Mouse (Mus musculus) cerebral cortex, adult 2 months (tissue): ENCODE results near the gene Gramd2.

Experiments used
- WGBS: fragments of 180-500 bp; shearing (Covaris S2); methylation state at CpG from one replicate; pipeline ENCODE4 v1.1.7; 2018; 5-methylcytosine and 5-hydroxymethylcytosine counted together

Gene Gramd2

DNA sequence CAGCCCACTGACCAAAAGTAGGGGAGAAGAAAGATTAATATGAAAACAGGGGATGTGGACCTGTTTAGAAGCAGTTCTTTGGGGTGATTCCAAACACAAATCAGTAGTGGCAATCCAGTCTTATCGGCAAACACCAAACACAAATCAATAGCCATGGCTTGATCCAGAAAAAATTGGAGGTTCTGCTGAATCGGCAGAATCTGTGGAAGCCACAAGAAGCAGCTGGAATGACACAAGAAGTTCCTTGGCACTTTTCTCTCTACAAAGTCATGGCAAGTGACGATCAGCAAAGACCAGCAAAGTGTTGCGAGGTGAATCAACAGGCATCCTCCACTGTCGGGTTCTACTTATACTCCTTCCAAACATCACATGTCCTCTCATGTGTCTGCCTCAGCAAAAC lies 41.2 kb downstream of the Gramd2 start:
- 80% methylated on average over 5 of the region's 5 CpGs for WGBS

DNA sequence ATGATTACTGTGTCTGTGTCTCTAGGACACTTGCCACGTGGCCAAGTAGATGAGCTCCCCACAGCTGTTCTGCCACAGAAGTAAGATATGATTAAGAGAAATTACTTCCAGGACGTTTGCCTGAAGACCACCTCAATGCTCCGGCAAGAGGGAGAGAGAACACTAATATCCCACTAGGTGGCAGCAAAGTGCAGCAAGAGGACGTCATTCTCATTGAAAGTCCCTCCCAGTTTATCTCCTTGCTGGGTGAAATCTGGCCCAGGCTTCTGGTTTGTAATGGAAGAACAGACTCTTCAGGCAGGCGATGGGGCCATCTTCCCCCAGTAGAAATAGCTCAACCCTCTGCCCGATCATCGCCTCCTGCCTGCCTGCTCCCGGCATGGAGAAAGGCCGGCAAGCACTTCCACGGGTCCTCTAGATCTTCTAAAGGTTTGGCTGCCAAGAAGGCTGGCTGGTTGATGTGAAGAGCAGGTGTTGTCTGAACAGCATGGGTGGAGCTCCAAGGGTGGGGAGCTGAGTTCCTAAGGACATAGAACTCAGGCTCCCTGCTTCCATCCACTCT lies 43.2 kb downstream of the Gramd2 start:
- WGBS: 9% methylated on average over 10 of the region's 10 CpGs

DNA sequence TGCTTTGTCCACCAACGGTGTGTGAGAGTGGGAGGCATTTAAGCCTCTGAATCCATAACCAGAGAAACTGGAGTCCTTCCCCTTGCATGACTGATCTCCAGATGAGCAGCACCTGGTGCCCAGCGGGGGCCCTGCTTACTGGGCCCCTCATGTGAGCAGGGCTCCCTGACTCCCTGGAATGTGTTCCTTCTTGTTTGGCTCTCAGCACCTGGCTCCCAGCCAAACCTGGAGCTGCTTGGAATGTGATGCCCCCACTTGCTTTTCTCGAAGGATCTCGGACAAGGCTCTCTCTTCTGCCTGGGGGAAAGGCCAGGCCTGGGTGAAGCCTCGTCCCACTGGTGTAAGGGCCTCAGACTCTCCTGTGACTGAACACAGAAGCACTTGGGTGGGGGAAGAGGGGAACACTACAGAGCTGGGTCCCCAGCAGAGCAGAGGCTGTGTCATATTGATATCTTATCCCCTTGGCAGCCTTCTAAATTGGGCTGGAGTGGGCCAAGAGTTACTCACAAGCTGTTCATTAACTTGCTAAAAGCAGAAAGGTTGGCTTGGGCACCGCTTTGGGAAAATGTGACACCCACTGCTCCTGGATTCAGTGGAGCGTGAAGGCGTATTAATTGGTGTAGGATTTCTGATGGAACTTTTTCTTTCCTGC lies 44.0 kb downstream of the Gramd2 start:
- 36% methylated on average over 8 of the region's 8 CpGs for WGBS

DNA sequence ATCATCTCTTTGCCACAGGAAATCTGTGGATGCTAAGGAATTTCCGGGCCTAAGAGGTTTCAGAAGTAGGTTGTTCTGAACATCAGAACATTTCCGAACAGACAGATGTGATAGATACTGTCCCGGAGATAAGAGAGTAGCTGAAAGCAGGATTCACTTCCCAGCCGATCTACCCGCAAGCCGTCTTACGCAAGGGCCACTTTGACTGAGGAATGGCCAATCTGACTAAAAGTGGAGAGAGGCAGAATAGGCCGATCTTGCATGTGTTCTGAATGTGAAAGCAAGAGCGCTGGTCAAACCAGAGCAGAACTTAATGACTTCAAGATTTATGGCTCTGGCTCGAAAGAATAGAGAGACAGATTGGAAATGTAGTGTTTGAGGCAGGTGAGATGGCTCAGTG lies 45.6 kb downstream of the Gramd2 start:
- 90% methylated on average over 10 of the region's 10 CpGs for WGBS

DNA sequence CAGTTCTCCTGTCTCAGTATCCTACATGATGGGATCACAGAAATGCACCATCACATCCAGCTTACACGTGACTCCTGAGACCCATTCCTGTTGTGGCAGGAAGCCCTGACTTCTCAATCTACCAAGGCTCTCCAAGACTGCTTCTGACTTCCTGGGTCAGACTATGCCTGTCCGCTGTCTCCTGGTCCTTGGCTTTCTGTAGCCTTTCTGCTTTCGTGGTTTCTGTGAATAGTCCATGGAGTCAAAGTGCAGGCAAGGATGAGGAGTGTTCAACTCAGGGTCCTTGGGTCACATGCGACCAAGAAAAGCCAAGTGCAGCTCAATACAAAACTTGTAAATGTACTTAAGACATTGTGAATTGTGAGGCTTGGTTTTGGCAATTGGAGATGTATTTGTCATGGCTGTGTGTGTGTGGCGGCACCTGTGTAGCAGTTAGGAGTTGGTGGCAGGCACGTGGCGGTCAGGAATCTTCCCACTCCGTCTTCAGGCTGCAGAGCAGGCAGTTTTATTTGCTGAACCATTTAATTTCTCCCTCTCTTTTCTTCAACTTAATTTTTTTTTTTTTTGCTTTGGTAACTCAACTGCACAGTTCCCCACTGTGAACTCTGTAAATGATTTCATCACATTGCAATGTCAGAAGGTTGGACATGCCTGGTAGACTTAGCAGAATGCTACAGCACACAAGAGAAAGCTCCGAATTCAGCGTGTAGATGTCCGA lies 47.8 kb downstream of the Gramd2 start:
- WGBS: 87% methylated on average over 11 of the region's 11 CpGs

DNA sequence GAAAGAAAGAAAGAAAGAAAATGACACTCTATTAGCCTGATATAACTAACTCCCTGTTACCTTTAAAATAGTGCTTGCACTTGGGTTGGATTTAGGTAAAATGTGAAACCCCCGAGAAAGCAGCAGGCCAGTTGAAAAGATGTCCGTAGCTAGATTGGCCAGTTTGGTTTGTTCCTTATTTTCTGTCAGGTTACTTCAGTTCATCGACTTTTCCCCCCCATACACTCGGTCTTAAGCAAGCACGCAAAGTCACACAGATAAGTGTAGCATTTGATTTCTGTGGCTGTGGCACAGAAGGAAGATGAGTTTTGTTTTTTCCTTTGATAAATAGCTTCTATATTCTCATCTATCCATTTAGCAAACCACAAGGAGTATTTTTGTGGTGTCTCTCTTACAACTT lies 51.2 kb downstream of the Gramd2 start:
- 88% methylated on average over 5 of the region's 5 CpGs for WGBS

DNA sequence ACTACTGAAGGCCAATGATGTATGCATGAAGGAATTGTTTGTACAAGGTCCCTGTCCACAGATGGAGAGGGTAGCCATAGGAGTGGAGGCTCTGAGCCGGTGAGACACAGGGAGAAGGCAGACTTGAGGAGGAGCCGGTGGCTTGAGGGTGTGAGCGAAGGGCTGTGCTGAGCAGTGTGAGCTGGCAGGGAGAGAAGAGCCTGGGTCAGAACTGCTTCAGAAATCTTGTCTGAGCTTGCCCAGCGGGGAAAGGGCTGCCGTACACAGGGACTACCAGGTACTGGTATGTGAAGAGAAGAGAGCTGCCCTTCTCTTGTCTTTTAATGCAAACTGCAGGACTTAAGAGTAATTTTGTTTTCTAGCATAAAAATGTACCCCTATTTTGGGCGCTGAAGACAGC lies 53.1 kb downstream of the Gramd2 start:
- 80% methylated on average over 6 of the region's 6 CpGs for WGBS

DNA sequence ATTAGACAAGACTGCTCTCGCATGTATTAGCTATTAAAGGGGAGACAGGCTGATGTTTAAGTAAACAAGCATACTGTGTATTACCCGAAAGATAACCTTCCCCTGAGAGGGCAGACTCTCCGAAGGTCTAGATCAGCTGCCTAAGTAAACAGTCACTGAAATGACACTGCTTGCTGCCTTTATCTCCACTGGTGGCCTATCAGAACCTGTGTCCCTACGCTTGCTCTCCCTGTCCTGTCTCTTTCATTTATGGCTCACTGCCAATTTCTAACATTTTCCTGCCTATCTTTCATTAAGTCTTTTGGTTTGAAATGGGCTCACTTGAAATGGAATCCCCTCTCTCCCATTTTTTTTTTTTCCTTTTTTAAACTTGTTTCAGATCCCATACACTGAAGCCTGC lies 55.5 kb downstream of the Gramd2 start:
- WGBS: 80% methylated on average over 4 of the region's 4 CpGs

DNA sequence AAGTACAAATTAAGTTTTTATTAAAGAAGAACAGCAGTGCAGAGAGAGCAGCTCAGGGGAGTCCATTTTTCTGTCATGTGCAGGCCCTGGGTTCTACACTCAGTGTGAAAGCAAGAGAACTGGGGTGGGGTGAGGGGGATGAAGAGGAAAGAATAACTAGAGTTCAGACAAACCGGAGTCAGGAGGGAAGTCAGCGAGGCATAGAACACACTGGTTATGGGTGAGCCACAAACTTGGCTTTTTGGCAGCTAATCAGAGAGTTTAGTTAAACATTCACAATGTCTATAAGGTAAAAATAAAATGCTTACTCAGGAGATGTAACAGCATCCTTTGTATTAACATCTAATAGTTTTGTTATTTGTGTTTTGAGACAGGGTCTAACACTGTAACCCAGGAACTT lies 60.6 kb downstream of the Gramd2 start:
- 89% methylated on average over 2 of the region's 2 CpGs for whole genome bisulfite sequencing

DNA sequence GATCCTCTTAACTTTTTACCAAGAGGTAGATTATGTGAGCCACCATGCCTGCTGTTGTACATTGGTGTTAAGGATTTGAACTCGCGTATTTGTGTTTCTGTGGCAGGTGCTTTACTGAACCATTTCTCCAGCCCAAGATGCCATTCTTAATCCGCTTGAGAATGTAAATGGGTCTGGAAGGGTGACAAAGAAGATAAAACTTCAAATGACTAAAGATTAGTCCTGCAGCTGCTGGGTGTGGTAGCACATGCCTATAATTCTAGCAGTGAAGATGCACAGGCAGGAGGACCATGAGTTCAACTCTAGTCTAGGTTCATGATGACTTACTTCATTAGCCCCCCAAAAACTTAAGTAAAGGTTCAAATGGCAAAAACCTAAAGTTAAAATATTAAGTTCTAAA lies 64.0 kb downstream of the Gramd2 start:
- 95% methylated on average over 3 of the region's 3 CpGs for WGBS

DNA sequence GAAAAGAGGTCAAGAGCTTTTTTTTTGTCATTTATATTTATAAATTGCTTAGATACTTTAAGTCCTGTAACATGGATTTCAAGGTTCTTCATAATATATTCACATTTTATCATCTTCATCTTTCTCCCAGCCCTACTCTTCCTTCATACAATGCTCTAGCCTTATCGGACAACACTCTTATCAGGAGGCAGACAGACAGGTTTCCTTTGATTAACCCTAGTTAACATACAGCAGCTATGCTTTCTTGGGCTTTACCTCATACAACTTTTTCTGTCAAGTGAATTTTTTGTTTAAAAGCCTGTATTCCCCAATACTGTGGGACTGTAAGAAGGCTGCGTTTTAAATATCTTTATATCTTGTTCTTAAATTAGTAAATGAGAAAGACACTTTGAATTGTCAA lies 68.4 kb downstream of the Gramd2 start:
- WGBS: 75% methylated on average over 2 of the region's 2 CpGs

DNA sequence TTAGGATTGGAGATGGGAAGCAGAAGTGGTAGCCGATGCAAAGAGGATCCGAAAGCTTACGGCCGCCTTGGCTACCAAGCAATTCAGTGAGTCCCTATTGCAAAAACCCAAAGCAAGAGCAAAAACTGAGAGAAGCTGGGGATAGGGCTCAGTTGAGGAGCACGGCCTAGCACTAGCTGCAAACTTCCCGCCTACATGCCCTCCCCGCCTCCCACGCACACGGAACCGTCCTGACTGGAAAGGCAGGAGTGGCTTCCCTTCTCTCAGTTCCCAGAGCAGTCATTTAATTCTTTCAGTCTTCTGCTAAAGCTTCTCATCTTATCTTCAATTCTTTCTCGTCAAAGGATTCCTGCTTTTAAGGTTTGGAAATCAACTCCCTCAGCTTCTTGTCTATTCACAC lies 69.0 kb downstream of the Gramd2 start:
- 73% methylated on average over 11 of the region's 11 CpGs for WGBS

DNA sequence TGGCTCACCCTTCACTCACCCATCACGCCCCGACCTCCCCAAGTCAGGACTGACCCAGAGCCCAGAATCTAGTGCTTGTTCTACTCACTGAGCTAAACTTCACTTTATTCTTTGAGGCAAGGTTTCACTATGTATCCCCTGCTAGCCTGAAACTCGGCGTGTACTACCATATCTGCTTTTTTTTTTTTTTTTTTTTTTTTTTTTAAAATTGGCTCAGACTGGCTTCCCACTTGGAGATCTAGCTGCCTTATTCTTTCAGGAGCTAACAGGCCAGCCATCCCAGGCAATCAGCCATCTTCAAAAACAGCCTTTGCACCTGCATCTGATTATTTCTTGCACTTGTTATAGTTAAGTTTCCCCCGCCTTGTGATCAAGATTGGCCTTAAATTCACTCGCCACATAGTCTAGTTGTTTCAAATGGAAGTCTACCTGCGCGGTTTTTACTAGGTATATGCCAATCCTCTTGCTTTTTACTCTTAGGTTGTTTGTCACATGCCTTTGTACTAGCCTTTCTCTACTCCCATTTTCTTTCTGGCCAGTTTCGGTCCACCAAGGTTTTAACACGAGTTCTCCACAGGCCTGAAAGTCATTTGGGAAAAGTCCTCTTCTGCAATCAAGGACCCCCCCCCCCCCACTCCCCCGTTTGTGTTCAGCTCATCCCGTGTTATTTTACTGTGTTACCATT lies 69.8 kb downstream of the Gramd2 start:
- WGBS: 18% methylated on average over 12 of the region's 12 CpGs

DNA sequence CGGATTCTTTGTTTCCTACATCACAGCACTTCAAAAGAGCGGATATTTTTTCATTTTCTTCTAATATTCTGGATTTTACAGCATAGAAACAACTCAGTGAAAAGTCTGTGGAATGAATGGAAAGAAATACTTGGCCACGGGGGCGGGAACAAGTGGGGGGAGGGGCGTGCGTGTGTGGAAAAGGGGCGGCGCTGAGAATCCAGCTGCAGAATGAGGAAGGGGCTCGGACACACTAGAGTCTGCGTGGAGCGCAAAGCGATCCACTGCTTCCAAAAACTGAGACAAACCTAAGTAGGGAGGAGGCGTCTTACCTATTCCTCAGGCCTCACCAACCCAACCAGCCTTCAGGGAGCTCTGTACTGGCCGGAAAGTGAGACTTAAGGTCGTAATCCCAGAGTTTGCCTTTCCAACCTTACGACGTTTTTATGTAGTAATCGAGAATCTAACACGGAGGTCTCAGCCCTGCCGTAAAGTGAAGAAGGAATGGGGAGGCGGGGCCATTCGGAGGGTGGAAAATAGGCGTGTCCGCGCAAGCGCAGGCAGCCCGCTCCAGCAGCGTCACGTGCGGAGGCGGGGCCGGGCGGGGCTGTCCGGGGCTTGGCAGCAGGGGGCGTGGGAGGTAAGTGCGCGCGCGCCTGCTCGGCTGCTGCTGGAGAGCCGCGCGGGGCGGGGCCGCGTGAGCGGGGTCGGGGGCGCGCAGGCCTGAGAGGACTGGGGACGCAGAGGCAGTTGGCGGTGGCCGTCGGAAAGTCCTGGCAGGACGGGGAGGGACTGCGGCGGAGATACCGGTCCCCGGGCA lies 70.5 kb downstream of the Gramd2 start, which contains the start of the genes Senp8 and Myo9a:
Senp8 (minus strand) TSS at position 444 of the 799 bp plus-strand sequence.
Myo9a (plus strand) TSS at position 630 of the 799 bp plus-strand sequence.
- WGBS: under 1% methylated on average over 59 of the region's 59 CpGs

DNA sequence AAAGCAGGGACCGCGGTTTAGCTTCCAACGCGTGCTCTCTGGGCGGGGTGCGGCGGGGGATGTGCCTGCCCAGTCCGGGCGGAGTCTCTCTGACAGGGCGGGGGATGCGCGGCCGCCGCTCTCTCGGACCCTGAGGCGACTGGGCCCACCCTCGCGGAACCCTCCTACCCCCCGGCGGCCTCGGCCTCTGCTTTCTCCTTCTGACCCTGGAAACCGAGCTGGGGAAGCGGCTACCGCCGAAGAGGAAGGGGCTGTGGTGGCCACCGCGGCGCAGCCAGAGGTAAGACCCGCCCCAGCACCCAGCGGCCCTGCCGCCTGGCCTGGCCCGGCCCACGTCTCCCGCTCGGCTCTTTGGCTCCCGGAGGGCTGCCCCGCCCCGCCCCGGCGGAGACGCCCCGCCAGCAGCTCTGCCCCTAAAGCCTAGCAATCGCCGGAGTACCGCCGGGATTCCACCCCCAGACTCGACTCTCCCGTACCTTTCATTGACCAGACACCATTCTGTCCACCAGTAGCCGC lies 71.2 kb downstream of the Gramd2 start:
- under 1% methylated on average over 47 of the region's 49 CpGs for WGBS

DNA sequence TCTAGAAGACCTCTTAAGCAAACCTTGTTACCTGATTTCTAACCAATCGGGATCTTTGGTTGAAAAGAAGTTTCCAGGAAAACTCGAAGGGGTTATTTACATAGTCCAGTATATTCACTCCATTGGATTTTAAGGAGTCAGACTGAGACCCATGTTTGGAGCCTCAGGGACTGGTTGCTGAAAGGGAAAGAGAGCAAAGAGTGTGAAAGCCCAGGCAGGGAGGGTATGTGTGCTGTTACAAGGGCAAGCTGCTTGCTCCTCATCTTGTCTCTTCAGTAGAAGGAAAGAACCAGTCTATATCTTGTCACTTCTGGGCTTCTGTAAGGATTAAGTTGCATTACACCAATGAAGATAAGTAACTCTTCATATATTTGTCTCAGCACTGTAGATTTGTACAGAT lies 72.0 kb downstream of the Gramd2 start:
- WGBS: 3% methylated on average over 2 of the region's 2 CpGs

DNA sequence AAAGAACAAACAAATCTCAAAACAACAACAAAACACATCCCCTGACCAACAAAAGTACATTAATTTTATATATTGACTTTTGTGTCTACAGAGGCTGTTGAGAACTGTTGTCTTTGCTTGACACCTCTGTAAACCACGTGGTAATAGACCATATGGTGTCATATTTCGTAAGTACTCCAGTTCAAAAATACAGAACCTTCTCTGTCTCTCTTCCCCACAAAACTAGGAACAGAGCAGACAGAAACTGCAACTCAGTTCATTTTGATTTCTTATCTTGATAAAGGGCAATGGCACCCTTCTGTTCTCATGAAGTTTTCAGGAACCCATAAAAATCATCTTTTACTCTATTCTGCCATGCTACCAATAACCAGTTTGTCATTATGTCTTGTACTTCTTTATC lies 75.3 kb downstream of the Gramd2 start:
- WGBS: 34% methylated on average over 2 of the region's 2 CpGs

DNA sequence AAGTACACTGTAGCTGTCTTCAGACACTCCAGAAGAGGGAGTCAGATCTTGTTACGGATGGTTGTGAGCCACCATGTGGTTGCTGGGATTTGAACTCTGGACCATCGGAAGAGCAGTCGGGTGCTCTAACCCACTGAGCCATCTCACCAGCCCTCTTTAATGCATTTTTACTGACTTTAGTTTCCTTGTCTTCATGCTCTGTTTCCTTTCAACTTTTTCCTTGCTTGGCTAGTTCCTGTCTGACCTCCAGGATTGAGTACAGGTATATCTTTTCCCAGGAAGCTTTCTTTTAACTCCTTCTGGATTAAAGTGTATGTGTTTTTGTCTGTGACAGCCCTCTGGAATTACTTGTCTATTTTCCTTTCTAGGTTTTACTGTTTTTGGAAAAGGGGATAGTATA lies 77.1 kb downstream of the Gramd2 start:
- WGBS: 96% methylated on average over 3 of the region's 3 CpGs

DNA sequence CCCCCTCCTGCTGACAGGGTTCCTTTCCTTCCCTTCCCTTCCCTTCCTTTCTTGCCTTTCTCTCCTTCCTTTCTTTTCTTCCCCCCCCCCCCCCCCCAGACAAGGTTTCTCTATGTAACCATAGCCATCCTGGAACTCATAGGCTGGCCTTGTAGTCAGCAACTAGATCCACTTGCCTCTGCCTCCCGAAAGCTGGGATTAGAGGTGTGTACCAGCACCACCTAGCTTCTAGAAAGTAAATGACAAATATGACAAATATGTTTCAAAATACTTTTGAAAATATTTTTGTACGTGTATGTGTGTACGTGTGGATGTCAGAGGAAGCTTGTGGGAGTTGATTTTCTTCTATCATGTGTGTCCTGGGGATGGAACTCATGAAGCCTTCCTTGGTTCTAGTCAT lies 80.6 kb downstream of the Gramd2 start:
- WGBS: 44% methylated on average over 3 of the region's 3 CpGs

DNA sequence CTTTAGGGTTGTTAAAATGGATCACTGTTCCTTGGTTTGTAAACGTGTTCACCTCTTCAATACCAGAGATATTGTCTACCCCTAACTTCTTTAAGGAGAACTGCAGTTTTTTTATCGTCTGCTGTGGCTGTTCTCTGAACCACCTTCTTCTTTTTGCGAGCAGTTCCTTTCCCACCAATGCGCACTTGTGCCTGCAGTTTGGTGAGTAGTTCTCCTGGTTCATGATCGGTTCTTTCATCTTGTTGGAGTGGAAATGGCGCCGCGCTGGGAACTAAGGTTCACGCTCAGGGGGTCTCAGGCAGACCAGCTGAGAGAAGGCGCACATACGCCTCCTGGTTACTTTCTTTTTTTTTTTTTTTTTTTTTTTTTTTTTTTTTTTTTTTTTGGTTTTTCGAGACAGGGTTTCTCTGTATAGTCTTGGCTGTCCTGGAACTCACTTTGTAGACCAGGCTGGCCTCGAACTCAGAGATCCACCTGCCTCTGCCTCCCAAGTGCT lies 87.1 kb downstream of the Gramd2 start:
- WGBS: 90% methylated on average over 12 of the region's 13 CpGs
